Mouse (Mus musculus) CH12.LX (cell line): ENCODE results near the gene Nck2. TPM values are rescaled to one million over a fixed set of nuclear protein-coding genes. Genes with fewer than 3 reads are reported as not detected.

Experiments
- DNase-seq: peaks from one replicate; pipeline ENCODE4 v3.0.0-alpha.2; 2013; ENCODE audit errors: extremely low read depth
- H3K27ac ChIP-seq: 2 replicates; pipeline ENCODE4 v1.5.1; 2012; ENCODE audit warnings: low read depth, mild to moderate bottlenecking, control low read depth, moderate library complexity; ENCODE audit not compliant: insufficient read depth
- H3K27me3 ChIP-seq: replicated peaks from 2 replicates; pipeline ENCODE3; 2012; ENCODE audit warnings: inconsistent platforms
- H3K36me3 ChIP-seq, 2 experiments: replicated peaks in 1 of 2; 2 replicates each; pipeline versions ENCODE3 to v1.6.1; 2012; ENCODE audit warnings: inconsistent platforms in 1 of 2, low read length in 1 of 2, mild to moderate bottlenecking in 1 of 2, mixed read lengths in 1 of 2, moderate library complexity in 1 of 2; ENCODE audit not compliant: control insufficient read depth in 1 of 2, insufficient read depth in 1 of 2
- H3K4me1 ChIP-seq, 2 experiments: 2 replicates each; pipeline ENCODE4 v1.6.1; 2012; ENCODE audit warnings: inconsistent platforms in 1 of 2, moderate library complexity in 1 of 2; ENCODE audit not compliant: insufficient read depth in 2 of 2, control insufficient read depth in 1 of 2
- H3K4me2 ChIP-seq: 2 replicates; pipeline ENCODE4 v1.6.1; 2012; ENCODE audit warnings: low read depth, mild to moderate bottlenecking, control low read depth; ENCODE audit not compliant: poor library complexity, insufficient read depth, severe bottlenecking
- H3K4me3 ChIP-seq, 3 experiments: fragments of 150-350 bp in 1 of 3; sonication (generic) in 1 of 3; replicated peaks in 1 of 3; 2 replicates each; pipeline versions ENCODE3 to v1.5.1; 2011 to 2012; ENCODE audit warnings: low read depth in 2 of 3, low read length in 2 of 3, mild to moderate bottlenecking in 2 of 3, moderate library complexity in 2 of 3, control low read depth in 1 of 3, improper control_type of control experiment in 1 of 3, inconsistent platforms in 1 of 3, mixed read lengths in 1 of 3; ENCODE audit not compliant: poor library complexity in 1 of 3
- H3K79me2 ChIP-seq: replicated peaks from 2 replicates; pipeline ENCODE4 v1.6.1; 2012; ENCODE audit warnings: mild to moderate bottlenecking, moderate library complexity; ENCODE audit not compliant: control insufficient read depth, poor library complexity, insufficient read depth, severe bottlenecking; ENCODE audit errors: extremely low read depth
- H3K9ac ChIP-seq: 2 replicates; pipeline ENCODE4 v1.6.1; 2012; ENCODE audit warnings: low read depth, mild to moderate bottlenecking, control low read depth, moderate library complexity; ENCODE audit not compliant: insufficient read depth
- H3K9me3 ChIP-seq: replicated peaks from 2 replicates; pipeline ENCODE3; 2012; ENCODE audit warnings: low read length, inconsistent platforms, mixed read lengths
- ELF1 ChIP-seq: IDR thresholded peaks from 2 replicates; pipeline ENCODE4 v1.6.1; 2014; ENCODE audit warnings: low read depth, mild to moderate bottlenecking, inconsistent platforms, low read length, improper control_type of control experiment
- GABPA ChIP-seq: IDR thresholded peaks from 2 replicates; pipeline ENCODE4 v1.6.1; 2012; ENCODE audit warnings: low read depth, low read length, improper control_type of control experiment, inconsistent platforms; ENCODE audit not compliant: insufficient replicate concordance
- HCFC1 ChIP-seq: IDR thresholded peaks from 2 replicates; pipeline ENCODE4 v1.6.1; 2012; ENCODE audit warnings: low read depth, mild to moderate bottlenecking, inconsistent platforms, low read length, improper control_type of control experiment
- IRF4 ChIP-seq: IDR thresholded peaks from 2 replicates; pipeline ENCODE4 v1.6.1; 2014; ENCODE audit warnings: low read depth, mild to moderate bottlenecking, inconsistent platforms, low read length, improper control_type of control experiment
- KAT2A ChIP-seq: IDR thresholded peaks from 2 replicates; pipeline ENCODE4 v1.6.1; 2012; ENCODE audit warnings: low read length, improper control_type of control experiment, inconsistent platforms; ENCODE audit not compliant: insufficient replicate concordance
- NELFE ChIP-seq: IDR thresholded peaks from 2 replicates; pipeline ENCODE4 v1.6.1; 2011; ENCODE audit warnings: low read depth, low read length, improper control_type of control experiment
- POLR2AphosphoS2 ChIP-seq: IDR thresholded peaks from 2 replicates; pipeline ENCODE4 v1.6.1; 2011; ENCODE audit warnings: low read depth, low read length, improper control_type of control experiment
- RCOR1 ChIP-seq: conservative IDR thresholded peaks from 2 replicates; pipeline ENCODE4 v1.6.1; 2012; ENCODE audit warnings: low read depth, mild to moderate bottlenecking, inconsistent platforms, low read length, improper control_type of control experiment
- SIN3A ChIP-seq: IDR thresholded peaks from 2 replicates; pipeline ENCODE4 v1.6.1; 2012; ENCODE audit warnings: low read length, improper control_type of control experiment, inconsistent platforms
- UBTF ChIP-seq: IDR thresholded peaks from 2 replicates; pipeline ENCODE4 v1.6.1; 2012; ENCODE audit warnings: low read depth, mild to moderate bottlenecking, inconsistent platforms, low read length, improper control_type of control experiment, moderate library complexity
- USF2 ChIP-seq: conservative IDR thresholded peaks from 2 replicates; pipeline ENCODE4 v1.6.1; 2011; ENCODE audit warnings: low read depth, low read length, improper control_type of control experiment
- dilution Hi-C: fragments of 300-500 bp; cut with MboI; formaldehyde crosslinking; loops from 2 replicates; pipeline ENCODE4 v1.14.3; 2020; ENCODE audit warnings: low sequenced_read_pairs; ENCODE audit not compliant: extremely low pct_unique_long_range_greater_than_20kb, extremely low pct_ligation_motif_present
- in situ Hi-C: fragments of 300-500 bp; cut with MboI; formaldehyde crosslinking; loops from 3 replicates; pipeline ENCODE4 v1.14.3; 2019; ENCODE audit warnings: low sequenced_read_pairs, low pct_ligation_motif_present, low pct_unique_long_range_greater_than_20kb, mixed read lengths
- polyA plus RNA-seq: library from polyadenylated mRNA; unstranded; fragments of >175 nt; gene quantifications from 2 replicates; pipeline ENCODE4 v1.2.1, GENCODE M21; 2012; ENCODE audit warnings: low read depth; ENCODE audit not compliant: insufficient read length
- total RNA-seq, 2 experiments: library from RNA; depleted of rRNA; stranded (reverse); fragments of 300-350 nt in 1 of 2; fragments of >200 nt in 1 of 2; gene quantifications; 2 replicates each; pipeline ENCODE4 v1.2.3; 2012 to 2014

Gene Nck2
- total and polyA plus RNA-seq, 3 experiments, result 4.4 to 7.6 (median 4.6) TPM

DNA sequence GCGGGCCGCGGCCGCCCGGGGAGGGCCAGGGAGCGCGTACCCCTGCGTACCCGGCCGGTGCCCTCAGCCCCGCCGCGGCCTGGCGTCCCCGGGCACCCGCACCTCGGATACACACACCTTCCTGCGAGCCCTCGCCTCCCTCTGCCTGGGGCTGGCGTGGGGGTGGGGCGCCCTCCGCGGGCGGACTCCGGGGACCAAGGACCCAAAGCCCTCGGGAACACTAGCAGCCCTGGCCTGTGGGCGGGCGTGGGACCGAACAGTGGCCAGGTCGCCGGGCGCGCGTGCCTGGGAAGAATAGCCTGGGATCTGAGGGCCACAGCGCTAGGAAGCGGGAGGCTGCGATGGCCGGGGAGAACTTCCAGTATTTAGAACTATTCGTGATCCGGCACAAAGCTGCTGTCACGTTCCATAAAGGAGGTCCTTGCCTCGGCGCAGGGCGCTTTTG lies 1.7 kb downstream of the Nck2 start:
- H3K79me2 ChIP-seq, result no peaks in the 10 kb centered on the region; the same call in 1 of the 2 replicates
- dilution Hi-C loops (no loop called here), in situ Hi-C loops (no loop called here)
- H3K4me3 ChIP-seq, result peak overlapping the region; percentile 55 to 85 (median 83)
- no peak for DNase-seq
- no peaks in the 10 kb centered on the region for H3K27me3 ChIP-seq
- peaks cover 11 to 36% of the 10 kb centered on the region in 2 experiments for H3K4me1 ChIP-seq
- peak overlapping the region; percentile 78 for H3K4me2 ChIP-seq
- no peak overlapping the region for H3K27ac ChIP-seq
- H3K9me3 ChIP-seq, result no peaks in the 10 kb centered on the region
- peak overlapping the region; percentile 49 for H3K9ac ChIP-seq
- TF ChIP-seq SIN3A, result peak; percentile 28
- 0 out of 2 replicates have a peak, but pooled peaks have one; percentile 5 for TF ChIP-seq NELFE
- no peak for TF ChIP-seq HCFC1
- no peak for TF ChIP-seq POLR2AphosphoS2
- no peak for TF ChIP-seq KAT2A
- TF ChIP-seq UBTF, result peak; percentile 37; the same call in 1 of the 2 replicates
- TF ChIP-seq ELF1, result no peak
- no peak for TF ChIP-seq IRF4
- no peak for TF ChIP-seq GABPA
- no peaks in the 10 kb centered on the region for H3K36me3 ChIP-seq

DNA sequence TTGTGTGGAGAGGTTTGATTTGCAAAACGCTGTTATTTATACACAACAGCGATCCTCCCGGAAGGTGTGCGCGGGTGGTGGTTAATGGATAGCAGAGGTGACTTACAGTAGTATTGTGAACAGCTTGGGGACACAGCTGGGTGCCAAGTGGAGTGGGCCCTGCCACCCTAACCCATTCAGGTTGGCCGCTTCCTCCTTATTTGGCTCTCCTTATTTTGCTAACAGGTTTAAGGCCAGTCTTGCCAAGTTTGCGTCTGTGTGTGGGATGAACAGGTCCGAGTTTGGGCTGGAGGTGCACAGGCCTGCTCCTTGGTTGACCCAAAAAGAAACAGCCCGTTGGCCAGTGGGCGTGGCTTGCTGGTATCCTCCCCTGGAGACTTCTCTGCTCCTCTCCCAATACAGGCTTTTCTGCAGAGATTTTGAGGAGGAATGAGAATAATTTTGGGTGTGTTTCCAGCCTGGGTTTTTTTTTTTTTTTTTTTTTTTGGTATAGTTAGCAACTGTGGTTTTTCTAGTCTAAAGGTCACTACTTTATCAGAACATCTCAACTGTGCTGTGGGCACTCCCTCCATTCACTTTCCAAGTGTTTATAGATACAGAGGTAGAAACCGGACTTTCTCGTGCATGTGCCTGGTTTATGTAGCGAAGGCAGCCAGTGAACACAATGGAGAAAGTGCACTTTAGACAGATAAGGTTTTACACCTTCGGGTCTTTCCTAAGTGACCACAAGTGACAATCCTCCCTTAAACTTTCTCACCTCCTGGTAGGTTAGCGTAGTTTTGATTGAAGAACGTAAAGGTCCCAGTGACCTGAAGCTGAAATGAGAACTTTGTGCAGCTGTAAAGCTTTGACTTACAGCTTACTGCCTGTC lies 2.6 kb downstream of the Nck2 start:
- Histone ChIP-seq H3K9me3 (no peaks in the 10 kb centered on the region), H3K36me3 (no peaks in the 10 kb centered on the region), H3K27me3 (no peaks in the 10 kb centered on the region), H3K4me1 (peaks cover 11 to 38% of the 10 kb centered on the region in 2 experiments), H3K27ac (no peak overlapping the region), H3K79me2 (no peaks in the 10 kb centered on the region; the same call in 1 of the 2 replicates), H3K9ac (peak overlapping the region; percentile 49; the same call in 1 of the 2 replicates), H3K4me2 (peak overlapping the region; percentile 78), H3K4me3 (peak overlapping the region; percentile 55 to 85 (median 83))
- dilution Hi-C loops (no loop called here), in situ Hi-C loops (no loop called here)
- TF ChIP-seq RCOR1 (no peak), USF2 (no peak)
- DNase-seq, result no peak
